In genomic region chr16:38347588-38347987, GRCm38 (mm10) we compare ENCODE assay signal across 8 mouse cellular contexts. TPM values are rescaled to one million over a fixed set of nuclear protein-coding genes. Genes with fewer than 3 reads are reported as not detected.
DNase-seq lines count a peak whose midpoint lies in the region; ATAC-seq and TF ChIP-seq lines count a peak whose summit lies in the region.

No protein-coding gene starts in this region.

- H3K4me2 ChIP-seq in neural tube, embryonic 11.5 days (ENCODE audit: low read depth): peak overlapping the region; percentile 36
- H3K4me2 ChIP-seq in forebrain, embryonic 12.5 days: peak overlapping the region; percentile 65
- H3K4me2 ChIP-seq in limb, embryonic 14.5 days (replicated peaks; ENCODE audit: low read depth, low read length, severe bottlenecking): peak overlapping the region; percentile 63
- H3K4me2 ChIP-seq in stomach, embryonic 16.5 days (ENCODE audit: low read depth, low read length): peak overlapping the region; percentile 59

- H3K9me3 ChIP-seq in neural tube, embryonic 11.5 days (ENCODE audit: control insufficient read depth, low read length): no peaks in the 10 kb centered on the region
- H3K9me3 ChIP-seq in forebrain, embryonic 12.5 days: no peaks in the 10 kb centered on the region
- H3K9me3 ChIP-seq in limb, embryonic 14.5 days (ENCODE audit: control insufficient read depth, low read length): no peaks in the 10 kb centered on the region
- no peaks in the 10 kb centered on the region for H3K9me3 ChIP-seq in stomach, embryonic 16.5 days (replicated peaks; ENCODE audit: control insufficient read depth, low read length)

- 0 out of 2 replicates have a peak, but pooled peaks cover 2% of the 10 kb centered on the region for H3K36me3 ChIP-seq in neural tube, embryonic 11.5 days (ENCODE audit: control insufficient read depth, insufficient read depth, low read length)
- H3K36me3 ChIP-seq in forebrain, embryonic 12.5 days (replicated peaks): peaks cover 34% of the 10 kb centered on the region
- H3K36me3 ChIP-seq in limb, embryonic 14.5 days (ENCODE audit: control insufficient read depth, insufficient read depth, low read length): peaks cover 25% of the 10 kb centered on the region
- no peaks in the 10 kb centered on the region for H3K36me3 ChIP-seq in stomach, embryonic 16.5 days (ENCODE audit: control insufficient read depth, insufficient read depth, low read length)

- no peak for TF ChIP-seq POLR2A in limb, embryonic 14.5 days (IDR thresholded peaks at IDR 0.05; ENCODE audit: borderline replicate concordance, extremely low read depth, insufficient read depth, insufficient read length)

- no peak for ATAC-seq in neural tube, embryonic 11.5 days (ENCODE audit: insufficient read depth, low FRiP score, low TSS enrichment)
- ATAC-seq in forebrain, embryonic 12.5 days (ENCODE audit: low FRiP score): no peak
- ATAC-seq in limb, embryonic 14.5 days (ENCODE audit: low FRiP score, low read depth): no peak
- ATAC-seq in stomach, embryonic 16.5 days (ENCODE audit: insufficient read depth, low FRiP score): no peak
- ATAC-seq in erythroid progenitor cell, adult 5-6 weeks (replicated peaks; ENCODE audit: low FRiP score, poor library complexity, severe bottlenecking): no peak

- peaks cover 3% of the 10 kb centered on the region; the same call in 1 of the 2 replicates for H3K4me1 ChIP-seq in neural tube, embryonic 11.5 days (ENCODE audit: control insufficient read depth, insufficient read depth, low read length)
- H3K4me1 ChIP-seq in forebrain, embryonic 12.5 days: peaks cover 10% of the 10 kb centered on the region
- peaks cover 3% of the 10 kb centered on the region; the same call in 1 of the 2 replicates for H3K4me1 ChIP-seq in limb, embryonic 14.5 days (ENCODE audit: control insufficient read depth, insufficient read depth, low read length)
- H3K4me1 ChIP-seq in stomach, embryonic 16.5 days (ENCODE audit: control insufficient read depth, insufficient read depth, low read length): peaks cover 10% of the 10 kb centered on the region

- WGBS in neural tube, embryonic 11.5 days: 64% methylated on average over 6 of the region's 6 CpGs
- WGBS in forebrain, embryonic 12.5 days: 57% methylated on average over 6 of the region's 6 CpGs
- WGBS in limb, embryonic 14.5 days: 56% methylated on average over 6 of the region's 6 CpGs
- 60% methylated on average over 6 of the region's 6 CpGs for WGBS in stomach, embryonic 16.5 days

- no peak overlapping the region for H3K27ac ChIP-seq in neural tube, embryonic 11.5 days (ENCODE audit: low read depth, low read length)
- no peak overlapping the region for H3K27ac ChIP-seq in forebrain, embryonic 12.5 days
- H3K27ac ChIP-seq in limb, embryonic 14.5 days (replicated peaks; ENCODE audit: low read depth, low read length): no peak overlapping the region
- no peak overlapping the region for H3K27ac ChIP-seq in stomach, embryonic 16.5 days (ENCODE audit: low read length)

- intact Hi-C loops in gastrocnemius, postnatal 36 days (cut with DNase I): no loop called here

- no peak for DNase-seq in neural tube, embryonic 11.5 days (ENCODE audit: low spot score)
- DNase-seq in neural tube, embryonic 10.5 days (ENCODE audit: extremely low spot score, low spot score): no peak
- DNase-seq in limb, embryonic 14.5 days (ENCODE audit: low spot score): no peak
- no peak for DNase-seq in embryo, embryonic 10.5 days (ENCODE audit: low spot score)
- no peak for DNase-seq in gastrocnemius, postnatal 36 days

- H3K27me3 ChIP-seq in neural tube, embryonic 11.5 days (ENCODE audit: control insufficient read depth, insufficient read depth, low read length): no peaks in the 10 kb centered on the region
- H3K27me3 ChIP-seq in forebrain, embryonic 12.5 days: no peaks in the 10 kb centered on the region
- no peaks in the 10 kb centered on the region for H3K27me3 ChIP-seq in limb, embryonic 14.5 days (ENCODE audit: control insufficient read depth, insufficient read depth, low read length)
- no peaks in the 10 kb centered on the region for H3K27me3 ChIP-seq in stomach, embryonic 16.5 days (ENCODE audit: control insufficient read depth, insufficient read depth, low read length)

- no peak overlapping the region; the same call in 1 of the 2 replicates for H3K9ac ChIP-seq in neural tube, embryonic 11.5 days (ENCODE audit: low read length)
- peak overlapping the region; percentile 80; the same call in 1 of the 2 replicates for H3K9ac ChIP-seq in forebrain, embryonic 12.5 days
- H3K9ac ChIP-seq in limb, embryonic 14.5 days (ENCODE audit: low read depth, low read length, severe bottlenecking): peak overlapping the region; percentile 86
- 0 out of 2 replicates have a peak overlapping the region, but pooled peaks have one; percentile 27 for H3K9ac ChIP-seq in stomach, embryonic 16.5 days (ENCODE audit: low read length)

- H3K4me3 ChIP-seq in neural tube, embryonic 11.5 days (ENCODE audit: low read depth, low read length): peak overlapping the region; percentile 70
- H3K4me3 ChIP-seq in forebrain, embryonic 12.5 days (replicated peaks): peak overlapping the region; percentile 80
- H3K4me3 ChIP-seq in limb, embryonic 14.5 days (replicated peaks; ENCODE audit: low read length): peak overlapping the region; percentile 84
- H3K4me3 ChIP-seq in stomach, embryonic 16.5 days (replicated peaks; ENCODE audit: low read length): peak overlapping the region; percentile 94

RNA-seq across cellular contexts. Expression of gene Gm21987, which starts 0.7 kb away (rescaled TPM):
- not detected in 2 replicates for polyA plus RNA-seq in neural tube, embryonic 11.5 days (2014; fragmentation: Nextera tagmentation; extraction: Ambion mirVana)
- not detected in 2 replicates for polyA plus RNA-seq in forebrain, embryonic 12.5 days (2016; fragmentation: Nextera tagmentation; extraction: Ambion mirVana)
- polyA plus RNA-seq in limb, embryonic 14.5 days (2012; rRNA removed): 0.78 TPM in 1 of 2 replicates, not detected in the other
- polyA plus RNA-seq in limb, embryonic 14.5 days (2014; fragmentation: Nextera tagmentation; extraction: Ambion mirVana): not detected in 2 replicates
- 0.52 and 0.90 TPM in 2 replicates for polyA plus RNA-seq in stomach, embryonic 16.5 days (2015; fragmentation: Nextera tagmentation; extraction: Ambion mirVana)
- not detected in 2 replicates for total RNA-seq in erythroid progenitor cell, adult 5-6 weeks (2015; ENCODE audit: low replicate concordance)
- total RNA-seq in erythroid progenitor cell, adult 5-6 weeks (2017; ENCODE audit: low replicate concordance): not detected in 2 replicates
- total RNA-seq in gastrocnemius, postnatal 36 days (2021): not detected

RNA-seq across cellular contexts. Expression of gene Cox17, which starts 0.8 kb away (rescaled TPM):
- 113 and 118 TPM in 2 replicates for polyA plus RNA-seq in neural tube, embryonic 11.5 days (2014; fragmentation: Nextera tagmentation; extraction: Ambion mirVana)
- 141 and 144 TPM in 2 replicates for polyA plus RNA-seq in forebrain, embryonic 12.5 days (2016; fragmentation: Nextera tagmentation; extraction: Ambion mirVana)
- polyA plus RNA-seq in limb, embryonic 14.5 days (2012; rRNA removed): 50.0 and 83.6 TPM in 2 replicates
- 107 and 124 TPM in 2 replicates for polyA plus RNA-seq in limb, embryonic 14.5 days (2014; fragmentation: Nextera tagmentation; extraction: Ambion mirVana)
- polyA plus RNA-seq in stomach, embryonic 16.5 days (2015; fragmentation: Nextera tagmentation; extraction: Ambion mirVana): 151 and 186 TPM in 2 replicates
- total RNA-seq in erythroid progenitor cell, adult 5-6 weeks (2015; ENCODE audit: low replicate concordance): 157 and 170 TPM in 2 replicates
- 196 and 437 TPM in 2 replicates for total RNA-seq in erythroid progenitor cell, adult 5-6 weeks (2017; ENCODE audit: low replicate concordance)
- total RNA-seq in gastrocnemius, postnatal 36 days (2021): 100 to 1,000 TPM; 121 to 152 TPM

RNA-seq across cellular contexts. Expression of gene Maats1, which starts 5.6 kb away (rescaled TPM):
- polyA plus RNA-seq in neural tube, embryonic 11.5 days (2014; fragmentation: Nextera tagmentation; extraction: Ambion mirVana): 0.19 and 0.27 TPM in 2 replicates
- polyA plus RNA-seq in forebrain, embryonic 12.5 days (2016; fragmentation: Nextera tagmentation; extraction: Ambion mirVana): 0.56 and 0.60 TPM in 2 replicates
- polyA plus RNA-seq in limb, embryonic 14.5 days (2012; rRNA removed): 0.03 and 0.10 TPM in 2 replicates
- polyA plus RNA-seq in limb, embryonic 14.5 days (2014; fragmentation: Nextera tagmentation; extraction: Ambion mirVana): 0.10 TPM in 1 of 2 replicates, not detected in the other
- polyA plus RNA-seq in stomach, embryonic 16.5 days (2015; fragmentation: Nextera tagmentation; extraction: Ambion mirVana): 0.15 TPM in 1 of 2 replicates, not detected in the other
- not detected in 2 replicates for total RNA-seq in erythroid progenitor cell, adult 5-6 weeks (2015; ENCODE audit: low replicate concordance)
- total RNA-seq in erythroid progenitor cell, adult 5-6 weeks (2017; ENCODE audit: low replicate concordance): not detected in 2 replicates
- total RNA-seq in gastrocnemius, postnatal 36 days (2021): not detected

RNA-seq across cellular contexts. Expression of gene Popdc2, which starts 14.4 kb away (rescaled TPM):
- polyA plus RNA-seq in neural tube, embryonic 11.5 days (2014; fragmentation: Nextera tagmentation; extraction: Ambion mirVana): 1.2 and 1.3 TPM in 2 replicates
- 0.49 and 0.50 TPM in 2 replicates for polyA plus RNA-seq in forebrain, embryonic 12.5 days (2016; fragmentation: Nextera tagmentation; extraction: Ambion mirVana)
- 4.6 and 6.0 TPM in 2 replicates for polyA plus RNA-seq in limb, embryonic 14.5 days (2012; rRNA removed)
- polyA plus RNA-seq in limb, embryonic 14.5 days (2014; fragmentation: Nextera tagmentation; extraction: Ambion mirVana): 4.2 TPM in 2 replicates
- polyA plus RNA-seq in stomach, embryonic 16.5 days (2015; fragmentation: Nextera tagmentation; extraction: Ambion mirVana): 12.3 and 16.2 TPM in 2 replicates
- total RNA-seq in erythroid progenitor cell, adult 5-6 weeks (2015; ENCODE audit: low replicate concordance): 21.6 and 24.3 TPM in 2 replicates
- 18.8 and 23.0 TPM in 2 replicates for total RNA-seq in erythroid progenitor cell, adult 5-6 weeks (2017; ENCODE audit: low replicate concordance)
- 10 to 100 TPM; 60.2 to 61.4 TPM for total RNA-seq in gastrocnemius, postnatal 36 days (2021)

RNA-seq across cellular contexts. Expression of gene Nr1i2, which starts 53.0 kb away (rescaled TPM):
- not detected in 2 replicates for polyA plus RNA-seq in neural tube, embryonic 11.5 days (2014; fragmentation: Nextera tagmentation; extraction: Ambion mirVana)
- not detected in 2 replicates for polyA plus RNA-seq in forebrain, embryonic 12.5 days (2016; fragmentation: Nextera tagmentation; extraction: Ambion mirVana)
- polyA plus RNA-seq in limb, embryonic 14.5 days (2012; rRNA removed): 0.03 TPM in 1 of 2 replicates, not detected in the other
- not detected in 2 replicates for polyA plus RNA-seq in limb, embryonic 14.5 days (2014; fragmentation: Nextera tagmentation; extraction: Ambion mirVana)
- polyA plus RNA-seq in stomach, embryonic 16.5 days (2015; fragmentation: Nextera tagmentation; extraction: Ambion mirVana): 8.6 and 9.2 TPM in 2 replicates
- not detected in 2 replicates for total RNA-seq in erythroid progenitor cell, adult 5-6 weeks (2015; ENCODE audit: low replicate concordance)
- not detected in 2 replicates for total RNA-seq in erythroid progenitor cell, adult 5-6 weeks (2017; ENCODE audit: low replicate concordance)
- total RNA-seq in gastrocnemius, postnatal 36 days (2021): not detected
